Mouse (Mus musculus) forelimb bud, embryonic 11.5 days (tissue): ENCODE data around the gene Gga2.

Experiments used
- DNase-seq: peaks from one replicate; pipeline ENCODE4 v3.0.0-alpha.2; 2012; ENCODE audit warnings: low read depth, low spot score

Gene Gga2

DNA sequence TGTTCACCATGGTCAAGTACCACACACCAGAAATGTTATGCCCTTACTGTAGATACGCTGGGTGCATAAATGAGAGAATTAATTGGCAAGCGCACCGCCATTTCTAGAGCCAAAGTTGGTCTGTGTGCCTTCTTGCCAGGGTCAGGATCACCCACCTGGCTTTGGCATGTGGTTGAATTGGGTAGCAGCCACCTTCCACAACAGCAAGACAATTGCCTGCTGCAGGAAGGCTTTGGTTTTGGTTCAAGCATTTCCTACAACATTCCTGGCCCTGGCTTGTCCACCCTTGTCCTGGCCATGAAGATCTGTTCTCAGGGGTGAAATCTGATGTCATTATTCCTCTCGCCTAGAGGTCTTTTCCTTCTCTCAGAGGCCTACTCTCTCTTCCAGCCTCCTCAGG, 8.7 kb downstream of the Gga2 start:
- DNase-seq = no peak

DNA sequence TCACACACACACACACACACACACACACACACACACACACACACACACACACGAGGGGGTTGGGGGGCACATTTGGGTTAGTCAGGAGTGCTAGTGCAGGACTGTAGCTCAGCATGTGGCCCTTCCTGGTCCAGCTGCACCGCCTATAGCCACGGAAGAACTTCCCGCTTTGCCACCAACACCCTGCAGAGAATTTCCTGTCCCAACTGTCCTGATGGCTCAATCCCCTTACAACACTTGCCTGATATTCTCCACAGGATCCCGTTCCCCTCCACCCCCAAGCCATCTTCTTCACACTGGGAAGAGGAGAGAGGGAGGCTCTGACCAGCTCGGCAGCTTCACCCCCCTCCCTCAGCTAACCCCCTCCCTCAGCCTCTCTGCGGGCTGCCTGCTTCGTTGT, 20.6 kb downstream of the Gga2 start:
- no peak for DNase-seq

DNA sequence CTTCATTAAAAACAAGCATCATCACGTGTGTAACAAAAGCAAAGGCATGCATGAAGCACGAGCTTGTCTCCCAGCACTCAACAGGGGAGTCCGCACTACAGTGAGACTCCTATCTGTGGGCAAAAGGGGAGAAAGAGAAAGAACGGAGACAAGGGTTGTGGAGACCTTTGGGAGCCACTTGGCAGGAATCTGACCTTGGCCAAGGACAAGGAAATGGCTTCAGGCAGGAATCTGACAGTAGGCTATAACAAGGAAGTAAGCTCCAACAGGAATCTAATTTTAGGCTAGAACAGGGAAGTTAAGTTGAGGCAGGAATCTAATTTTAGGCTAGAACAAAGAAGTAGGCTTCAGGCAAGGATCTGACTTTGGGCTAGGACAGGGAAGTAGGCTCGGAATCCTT, 25.1 kb downstream of the Gga2 start:
- no peak for DNase-seq

DNA sequence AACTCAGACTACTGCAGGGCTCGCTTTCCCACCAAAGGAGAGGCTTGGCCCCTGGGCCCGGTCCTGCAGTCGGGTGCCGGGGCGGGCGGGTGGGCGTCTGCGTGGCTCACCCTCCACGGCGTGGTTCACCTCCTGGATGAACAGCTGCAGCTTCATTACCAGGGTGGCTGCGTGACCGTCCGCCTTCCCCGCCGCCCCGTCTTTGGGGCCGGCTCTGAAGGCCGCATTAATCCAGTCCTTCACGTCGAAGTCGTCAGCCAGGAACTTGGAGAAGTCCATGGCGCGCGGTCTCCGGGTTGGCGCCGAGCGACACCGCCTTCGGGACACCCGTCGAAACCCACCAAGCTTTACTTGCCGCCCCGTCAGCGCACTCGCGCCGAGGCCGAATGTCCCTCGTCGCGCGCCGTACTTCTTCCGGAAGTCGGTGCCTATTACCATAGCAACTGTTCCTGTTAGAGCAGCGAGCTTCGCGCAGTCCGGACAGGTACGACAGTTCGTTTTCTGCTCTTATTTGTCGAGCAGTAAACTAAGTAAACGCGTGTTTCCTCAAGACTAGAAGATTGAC, 39.6 kb downstream of the Gga2 start, which contains the start of gene Cog7:
TSS of gene Cog7 (minus strand) at position 405 of the 565 bp plus-strand sequence.
- peak; percentile 96 for DNase-seq

DNA sequence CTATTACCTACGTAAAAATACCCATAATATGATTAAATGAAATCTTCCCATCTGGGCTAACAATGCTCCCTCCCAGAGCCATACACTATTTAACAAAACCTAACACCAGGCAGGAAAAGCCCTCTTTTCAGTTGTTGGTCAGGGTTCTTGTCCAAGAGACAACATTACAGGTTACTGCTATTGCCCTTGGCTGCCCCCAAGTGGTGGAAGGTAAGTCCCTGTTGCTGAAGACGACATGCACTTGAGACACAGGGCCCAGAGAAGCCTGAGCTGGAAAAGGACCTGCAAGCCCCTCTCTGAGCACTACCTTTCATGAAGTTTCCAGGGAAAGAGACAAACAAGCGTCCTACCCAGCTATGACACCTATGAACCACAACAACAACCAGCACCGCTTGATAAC, 46.0 kb downstream of the Gga2 start:
- peak; percentile 49 for DNase-seq

DNA sequence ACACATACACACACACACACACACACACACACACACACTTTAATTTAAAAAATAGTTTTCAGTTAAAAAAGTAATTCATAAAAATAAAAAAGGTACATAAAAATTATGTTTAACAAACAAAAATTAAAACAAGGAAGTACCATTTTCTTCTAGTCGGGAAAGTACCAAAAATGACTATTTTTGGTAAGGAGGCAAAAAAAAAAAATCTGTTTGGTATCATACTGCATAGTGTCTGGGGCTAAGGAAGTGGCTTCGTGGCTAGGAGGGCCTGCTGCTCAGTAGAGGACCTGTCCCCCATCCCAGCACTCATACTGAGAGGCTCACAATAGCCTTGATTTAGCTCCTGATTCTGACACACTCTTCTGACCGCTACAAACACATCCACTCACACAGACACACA, 49.3 kb downstream of the Gga2 start:
- no peak for DNase-seq

DNA sequence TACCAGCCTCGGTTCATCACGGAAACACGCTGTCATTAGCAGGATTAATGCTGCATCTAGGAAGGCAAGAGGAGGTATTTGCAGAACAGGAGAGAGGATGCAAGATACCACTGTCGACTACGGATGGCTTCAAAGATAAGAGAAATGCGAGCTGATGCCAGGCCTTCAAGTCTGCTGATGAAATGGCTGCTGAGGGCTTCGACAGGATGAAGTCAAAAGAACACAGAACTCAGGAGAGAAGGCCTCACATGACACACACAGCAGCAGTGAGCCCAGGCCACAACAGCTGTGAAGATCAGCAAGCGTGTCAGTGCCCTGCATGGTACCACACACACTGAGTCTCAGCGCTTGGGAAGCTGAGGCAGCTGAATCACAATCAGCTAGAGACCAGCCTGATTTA, 50.8 kb downstream of the Gga2 start:
- no peak for DNase-seq

DNA sequence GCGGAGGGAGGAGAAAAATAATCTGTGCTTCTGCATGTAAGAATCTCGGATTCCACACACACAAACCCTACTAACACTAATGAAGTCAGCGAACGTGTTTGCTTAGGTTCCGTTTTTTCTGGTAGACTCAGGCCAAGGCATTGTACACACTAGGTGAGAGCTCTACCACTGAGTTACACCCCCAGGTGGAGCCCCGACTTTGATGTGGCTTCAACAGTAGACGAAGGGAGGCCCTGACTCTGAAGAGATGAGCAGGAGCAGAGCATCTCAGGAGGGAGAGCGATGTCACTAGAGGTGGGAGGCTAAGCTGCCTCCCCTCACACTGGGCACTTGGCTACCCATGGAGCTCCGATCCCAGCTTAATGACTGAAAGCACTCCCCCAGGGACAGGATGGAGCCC, 52.2 kb downstream of the Gga2 start:
- DNase-seq = no peak

DNA sequence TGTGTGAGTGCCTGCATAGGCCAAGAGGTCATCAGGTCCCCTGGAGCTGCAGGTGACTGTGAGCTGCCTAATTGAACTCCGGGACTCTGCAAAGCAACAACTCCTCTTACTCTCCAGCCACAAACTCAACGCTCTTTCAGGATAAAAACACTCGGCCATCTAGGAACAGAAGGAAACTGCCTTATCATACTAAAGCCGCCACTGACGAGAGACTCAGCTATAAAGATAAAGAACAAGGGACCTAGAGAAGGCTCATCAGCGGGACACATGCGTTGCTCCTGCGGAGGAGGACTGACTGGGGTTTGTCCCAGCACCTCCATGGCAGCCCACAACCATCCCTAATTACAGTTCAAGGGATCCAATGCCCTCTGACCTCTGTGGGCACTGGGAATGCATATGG, 52.8 kb downstream of the Gga2 start:
- DNase-seq = no peak

DNA sequence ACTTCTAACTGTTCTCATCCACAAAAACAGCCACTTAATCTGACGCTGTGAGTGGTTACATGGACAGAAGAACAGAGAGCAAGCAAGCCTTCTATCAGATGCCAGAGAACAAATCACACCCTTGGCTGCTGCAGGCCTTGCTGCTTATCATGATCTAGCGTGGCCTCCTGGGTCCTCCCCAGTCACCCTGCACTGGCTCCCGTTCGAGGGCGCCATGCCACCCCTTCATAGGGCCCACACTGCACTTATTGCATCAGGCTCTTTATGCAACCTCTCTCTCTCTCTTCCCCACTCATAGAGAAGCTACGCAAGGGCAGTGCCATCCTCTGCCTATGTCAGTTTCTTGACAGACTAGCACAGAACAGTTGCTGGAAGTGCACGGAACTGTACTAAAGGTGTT, 54.9 kb downstream of the Gga2 start:
- DNase-seq = no peak

DNA sequence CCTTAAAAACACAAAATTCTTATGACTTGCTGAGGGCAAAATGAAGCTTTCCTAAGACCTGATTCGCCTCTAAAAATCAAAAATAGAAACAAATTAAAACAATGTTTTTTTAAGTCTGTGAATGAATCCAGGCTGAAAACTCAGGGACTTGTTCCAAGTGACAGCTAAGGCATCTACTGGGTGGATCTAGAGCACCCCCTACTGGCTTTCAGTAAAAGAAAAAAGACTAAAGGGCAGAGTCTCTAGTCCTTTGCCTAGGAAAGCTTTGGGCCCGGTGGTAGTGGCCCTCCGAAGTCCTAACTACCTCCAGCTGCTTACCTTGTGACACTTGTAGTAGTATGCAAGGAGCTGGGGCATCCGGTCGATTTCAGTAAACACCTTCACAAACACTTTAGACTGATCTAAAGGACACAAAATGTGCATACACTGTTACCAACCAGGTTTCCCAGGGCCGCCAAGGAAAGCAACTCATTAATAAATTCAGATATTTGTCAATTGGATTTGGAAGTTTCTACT, 57.1 kb downstream of the Gga2 start:
- peak; percentile 48 for DNase-seq

DNA sequence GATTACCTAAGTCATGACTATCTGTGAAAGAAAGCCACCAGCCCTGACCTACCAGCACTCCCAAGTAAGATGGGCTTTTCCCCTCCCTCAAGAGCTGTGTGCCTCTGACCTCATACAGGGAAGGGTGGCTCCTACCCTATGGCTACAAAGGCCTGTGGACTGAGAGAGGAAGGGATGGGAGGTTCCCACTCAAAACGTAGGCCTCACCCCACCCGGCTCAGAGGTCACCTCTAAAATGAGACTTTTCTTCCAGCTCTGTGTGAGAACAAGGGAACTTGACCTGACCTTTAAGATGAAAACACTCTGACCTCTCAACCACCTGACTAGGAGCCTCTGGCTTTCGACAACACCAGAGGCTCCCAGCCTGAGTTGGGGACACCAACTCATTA, 58.5 kb downstream of the Gga2 start:
- no peak for DNase-seq

DNA sequence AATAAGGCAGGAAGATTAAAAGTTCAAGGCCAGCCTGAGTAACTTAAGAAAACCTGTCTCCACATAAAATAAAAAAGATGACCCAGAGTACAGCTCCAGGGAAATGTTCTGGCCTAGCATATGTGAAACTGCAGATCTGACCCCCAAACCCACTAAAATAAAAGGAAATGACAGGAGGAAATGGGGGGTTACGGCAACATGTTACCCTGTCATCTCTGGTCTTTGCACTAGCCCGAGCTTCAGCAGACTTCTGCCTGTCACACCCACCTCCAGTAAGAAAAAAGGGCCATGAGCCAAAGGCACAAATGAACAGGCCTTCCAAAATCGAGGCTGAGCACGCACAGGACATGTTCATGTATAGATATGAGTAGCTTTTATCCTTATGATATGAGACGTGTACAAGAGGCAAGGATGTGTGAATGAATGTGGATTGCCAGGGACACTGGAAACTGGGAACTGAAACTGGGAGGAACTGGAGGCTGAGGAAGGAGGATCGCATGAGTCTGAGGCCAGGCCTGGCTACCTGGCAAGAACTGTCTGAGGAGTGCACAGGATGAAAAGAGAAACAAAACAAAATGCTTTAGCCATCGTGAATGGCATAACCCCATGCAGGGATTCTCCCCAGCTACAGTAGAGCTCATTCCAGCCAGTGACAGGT, 59.0 kb downstream of the Gga2 start:
- no peak for DNase-seq

DNA sequence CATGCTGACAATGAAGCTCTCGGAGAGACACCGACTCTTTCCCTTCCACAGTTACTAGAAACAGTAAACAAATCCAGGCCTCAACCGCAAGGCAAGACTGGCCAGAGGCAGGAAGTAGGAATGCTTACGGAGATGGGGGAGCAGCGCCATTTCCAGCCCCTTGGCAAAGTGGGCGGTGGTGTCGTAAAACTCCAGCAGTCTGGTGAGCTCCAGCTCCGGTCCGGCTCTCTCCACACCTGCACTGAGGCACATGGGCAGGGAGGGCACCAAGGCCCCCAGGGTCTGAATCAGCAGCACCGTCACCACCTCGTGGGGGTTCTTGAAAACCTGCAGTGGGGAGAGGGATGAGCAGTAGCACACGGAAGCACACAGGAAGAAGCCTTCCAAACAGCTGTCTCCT, 65.2 kb downstream of the Gga2 start:
- peak; percentile 30 for DNase-seq

DNA sequence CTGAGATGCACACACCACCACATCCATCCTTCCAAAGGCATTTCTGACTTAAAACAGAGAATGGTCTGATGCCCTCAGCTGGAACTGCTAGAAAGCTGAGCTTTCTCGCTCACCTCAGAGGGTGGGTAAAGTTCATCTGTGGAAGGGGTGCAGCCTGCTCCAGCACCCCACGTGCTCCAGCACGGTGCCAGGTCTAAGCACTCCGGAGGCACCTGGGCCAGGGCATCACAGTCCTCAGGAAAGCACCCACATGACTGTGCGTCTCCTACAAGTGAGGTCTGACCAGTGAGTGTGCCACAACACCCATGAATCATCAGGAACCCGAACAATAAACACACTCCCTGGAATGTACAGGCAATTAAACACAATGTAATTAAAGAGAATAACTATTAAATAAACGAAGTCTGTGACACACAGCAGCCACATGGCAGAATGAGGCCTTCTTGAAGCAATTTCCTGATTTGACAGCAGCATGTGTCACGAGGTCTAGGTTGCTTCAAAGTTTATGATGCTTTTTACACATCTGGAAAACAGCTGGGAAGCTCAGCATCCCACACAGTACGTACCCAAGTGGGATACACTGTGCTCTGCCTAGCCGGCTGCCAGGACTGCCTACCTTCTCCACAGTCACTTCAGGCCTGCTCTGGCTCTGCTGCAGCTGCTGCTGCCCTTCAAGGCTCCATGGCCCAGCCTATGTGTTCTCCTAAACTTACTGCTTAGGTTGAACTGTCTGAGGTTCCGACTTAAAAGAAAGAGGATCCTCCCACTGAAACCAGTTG, 65.9 kb downstream of the Gga2 start:
- DNase-seq = peak; percentile 67

DNA sequence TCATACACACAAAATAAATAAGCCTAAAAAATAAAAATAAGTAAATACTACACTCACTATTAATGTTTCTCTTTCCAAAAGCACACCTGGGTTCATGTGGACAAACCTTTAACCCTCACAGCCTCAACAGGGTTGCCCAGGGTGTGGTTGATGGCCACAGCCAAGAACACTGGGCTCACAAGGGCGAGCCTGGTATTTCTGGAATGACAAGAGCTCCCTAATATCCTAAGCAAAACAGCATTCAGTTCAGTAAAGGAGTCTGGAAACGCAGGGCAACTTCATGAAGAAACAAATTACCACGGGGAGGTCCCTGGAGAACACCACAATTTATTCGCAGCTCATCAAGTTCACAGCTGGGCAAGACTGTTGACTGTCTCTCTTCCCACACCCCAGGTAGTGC, 73.5 kb downstream of the Gga2 start:
- no peak for DNase-seq

DNA sequence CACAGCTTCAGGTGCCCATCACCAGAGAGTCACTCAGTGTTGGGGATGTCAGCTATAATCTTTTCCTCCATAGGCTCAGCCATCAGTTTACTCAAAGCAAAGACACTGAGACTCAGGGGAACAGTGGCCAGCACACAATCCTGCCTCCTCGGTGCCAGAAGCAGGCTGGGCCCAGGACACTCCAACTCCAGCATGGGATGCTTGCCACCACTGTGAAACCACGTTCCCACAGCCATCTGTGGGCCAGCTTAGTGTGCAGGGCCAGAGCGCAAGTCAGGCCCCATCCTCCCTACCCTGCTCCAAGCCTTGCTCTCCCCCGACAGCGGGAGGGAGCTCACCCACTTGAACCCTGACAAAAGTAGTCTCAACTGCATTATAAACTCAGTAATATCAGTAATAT, 74.8 kb downstream of the Gga2 start:
- no peak for DNase-seq

DNA sequence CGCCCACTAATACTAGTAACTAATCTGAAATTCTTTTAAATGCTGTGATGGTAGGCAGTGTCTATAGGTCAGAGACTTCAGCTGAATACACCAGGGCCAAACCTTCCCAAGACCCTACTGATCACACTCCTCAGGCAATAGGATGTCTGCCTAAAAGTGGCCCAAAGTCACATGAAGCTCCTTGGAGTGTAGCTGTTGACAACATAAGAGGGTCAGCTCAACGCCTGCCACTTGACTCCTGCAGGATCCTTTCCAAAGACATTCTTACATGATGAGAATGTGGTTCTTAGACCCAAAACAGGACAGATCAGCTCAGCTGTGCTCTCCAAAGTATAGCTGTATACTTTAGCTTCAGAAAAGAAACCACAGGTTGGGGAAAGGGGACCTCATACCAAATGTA, 78.7 kb downstream of the Gga2 start:
- DNase-seq = no peak

DNA sequence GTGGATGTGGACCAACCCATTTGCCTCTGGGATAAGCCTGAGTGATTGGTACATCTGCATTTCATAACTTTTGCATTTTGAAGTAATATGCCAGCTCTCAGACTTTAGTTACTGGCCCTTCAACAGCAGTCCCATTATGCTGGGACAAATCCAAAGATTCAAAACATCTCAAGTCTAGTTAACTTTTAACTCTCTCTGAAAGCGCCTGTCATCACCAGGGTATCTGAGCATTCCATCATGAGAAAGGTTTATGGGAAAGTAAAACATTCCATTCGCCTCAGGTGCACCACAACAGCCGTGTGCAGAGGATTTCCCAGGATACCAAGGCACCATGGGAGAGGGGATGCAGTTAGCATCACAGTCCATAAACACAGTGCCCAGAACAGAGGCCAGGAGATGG, 79.4 kb downstream of the Gga2 start:
- DNase-seq = no peak

DNA sequence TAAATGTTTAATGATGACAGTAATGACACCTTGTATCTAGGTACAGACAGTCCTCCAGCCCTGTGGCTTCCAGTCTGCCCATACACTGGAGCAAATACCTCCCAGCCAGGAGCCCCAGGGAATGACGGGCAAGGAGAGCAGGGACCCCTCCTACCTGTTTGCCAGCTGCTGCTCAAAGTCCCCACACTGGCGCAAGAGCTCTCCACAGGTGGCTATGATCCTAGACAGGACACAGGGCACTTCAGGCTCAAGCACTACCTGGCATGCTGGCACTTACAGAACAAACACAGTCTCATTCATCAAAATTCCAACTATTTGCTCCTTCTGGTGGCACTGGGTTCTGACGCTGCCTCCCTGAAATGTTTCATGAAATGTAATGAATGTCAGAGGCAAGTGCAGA, 80.0 kb downstream of the Gga2 start:
- DNase-seq = no peak

DNA sequence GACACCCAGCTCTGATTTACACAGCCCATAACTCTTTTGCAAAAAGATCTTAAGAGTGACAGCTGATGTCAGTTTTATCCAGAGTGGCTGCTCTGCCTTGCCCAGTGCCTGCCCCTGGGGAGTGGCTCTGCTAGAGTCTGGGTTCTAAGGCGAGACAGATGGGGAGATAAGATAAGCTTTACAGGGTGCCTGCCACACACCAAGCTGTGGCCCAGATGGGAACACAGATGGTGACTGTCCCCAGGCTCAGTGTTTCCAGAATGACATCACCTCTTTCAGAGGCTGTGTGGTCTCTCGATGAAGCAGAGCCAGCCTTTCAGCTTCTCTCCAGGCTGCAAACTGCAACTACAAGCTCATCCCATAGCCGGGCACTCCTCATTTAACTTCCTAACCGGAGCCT, 81.3 kb downstream of the Gga2 start:
- DNase-seq = no peak

DNA sequence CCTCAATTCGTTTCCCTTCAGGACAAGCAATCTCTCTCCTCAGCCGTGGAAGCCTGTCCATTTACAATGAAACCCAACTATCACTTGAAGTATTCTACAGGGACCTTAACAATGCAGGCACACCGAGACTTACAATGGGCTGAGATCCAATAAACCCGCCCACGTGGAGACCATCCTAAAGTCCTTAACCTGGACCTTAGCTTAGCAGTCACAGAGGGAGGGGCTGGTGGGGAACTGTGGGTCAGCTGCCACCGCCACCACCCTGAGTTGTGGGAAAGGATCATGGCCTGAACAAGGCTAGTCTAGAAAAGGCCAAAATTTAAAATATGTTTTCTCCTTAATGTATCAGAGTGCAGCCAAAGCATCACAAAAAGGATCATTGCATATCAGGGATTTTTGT, 81.8 kb downstream of the Gga2 start:
- no peak for DNase-seq
